Mouse (Mus musculus): ENCODE measurements at regions not wholly inside any gene's neighbourhood (a gene's known extent, or its start where the extent isn't known, plus 50 kb on each side); places are given as distances from the start of the nearest gene placed in this dataset.

DNA sequence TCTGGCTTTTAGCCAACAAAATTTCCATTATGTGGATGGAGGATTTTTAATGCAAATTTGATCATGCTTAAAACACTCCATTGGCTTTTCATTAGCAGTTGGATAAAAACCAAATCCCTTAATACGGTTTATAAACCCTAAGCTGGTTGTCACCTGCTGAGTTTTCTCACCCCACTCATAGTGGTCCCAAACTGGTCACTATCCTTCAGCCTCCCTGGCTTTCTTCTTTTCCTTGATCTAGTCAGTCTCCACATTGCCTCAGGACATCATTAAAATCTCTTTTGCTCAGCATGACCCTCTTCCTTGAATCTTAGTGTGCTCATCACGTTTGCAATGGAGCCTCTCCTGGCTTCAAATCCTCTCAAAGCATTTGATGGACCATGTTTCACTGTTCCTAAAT, 340.9 kb upstream of the Cntn3 start:
- DNase-seq: no peak
- intact Hi-C loops (cut with DNase I): no loop called here

DNA sequence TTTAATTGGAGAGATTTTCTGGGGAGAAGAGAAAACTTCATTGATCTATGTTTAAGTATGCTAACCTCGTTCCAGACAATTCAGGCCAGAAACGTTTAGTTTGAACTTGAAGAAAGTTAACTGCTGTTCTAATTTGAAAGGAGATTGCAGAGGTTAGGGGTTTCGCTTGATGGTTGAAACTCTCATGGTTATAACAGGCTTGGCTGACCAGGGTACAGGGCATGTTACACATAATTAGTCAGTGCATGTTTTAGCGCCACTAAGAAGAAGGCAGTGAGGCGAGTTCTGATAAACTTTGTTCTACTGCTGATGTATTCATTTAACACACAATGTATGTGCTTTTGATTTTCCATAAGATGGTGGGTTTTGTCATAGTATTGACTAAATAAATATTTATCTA, 331.1 kb upstream of the Cntn3 start:
- DNase-seq: no peak
- intact Hi-C loops (cut with DNase I): no loop called here

DNA sequence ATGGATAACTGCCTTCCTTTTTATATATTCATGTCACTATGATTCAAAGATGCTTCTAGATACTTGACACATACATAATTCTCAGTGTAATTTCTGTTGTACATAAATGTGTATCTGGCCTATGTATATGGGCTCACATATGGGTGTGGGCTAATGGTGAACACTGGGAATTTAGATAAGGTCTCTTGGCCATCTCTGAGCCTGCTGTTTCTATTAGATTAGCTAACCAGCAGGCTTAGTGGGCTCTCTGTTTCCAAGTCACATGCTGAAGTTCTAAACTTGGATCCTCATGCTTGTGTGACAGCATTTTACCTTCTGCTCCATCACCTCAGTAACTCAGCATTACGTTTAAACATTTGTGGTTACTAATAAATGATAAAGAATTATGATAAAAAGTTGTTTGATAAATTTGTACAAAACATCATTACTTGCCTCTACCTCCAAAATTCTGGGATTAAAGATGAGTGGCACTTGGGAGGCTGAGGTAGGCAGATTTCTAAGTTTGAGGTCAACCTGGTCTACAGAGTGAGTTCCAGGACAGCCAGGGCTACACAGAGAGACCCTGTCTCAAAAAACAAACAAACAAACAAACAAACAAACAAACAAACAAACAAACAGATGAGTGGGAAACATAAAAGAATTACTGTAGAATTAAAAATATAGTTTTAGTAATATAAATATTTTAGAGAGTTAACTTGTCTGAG, 327.7 kb upstream of the Cntn3 start:
- no peak for DNase-seq
- intact Hi-C loops (cut with DNase I): no loop called here

DNA sequence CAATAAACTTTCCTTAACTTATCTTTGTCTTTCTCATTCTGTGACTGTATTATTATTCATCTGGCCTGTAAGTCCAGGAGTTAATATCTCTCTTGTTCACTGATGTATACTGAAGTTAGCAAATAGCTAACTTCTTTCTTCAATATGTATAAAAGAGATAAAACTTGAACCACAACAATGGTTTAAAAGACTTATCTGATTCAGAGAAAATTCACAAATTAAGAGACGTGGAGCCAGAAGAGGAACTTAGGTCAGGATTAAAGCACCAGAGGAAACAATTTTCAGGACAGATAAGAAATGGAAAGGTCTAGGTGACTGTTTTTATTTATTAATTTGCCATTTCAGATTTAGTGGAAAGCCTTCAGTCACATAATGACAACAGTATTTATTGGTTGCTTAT, 295.5 kb upstream of the Cntn3 start:
- no peak for DNase-seq
- intact Hi-C loops (cut with DNase I): no loop called here

DNA sequence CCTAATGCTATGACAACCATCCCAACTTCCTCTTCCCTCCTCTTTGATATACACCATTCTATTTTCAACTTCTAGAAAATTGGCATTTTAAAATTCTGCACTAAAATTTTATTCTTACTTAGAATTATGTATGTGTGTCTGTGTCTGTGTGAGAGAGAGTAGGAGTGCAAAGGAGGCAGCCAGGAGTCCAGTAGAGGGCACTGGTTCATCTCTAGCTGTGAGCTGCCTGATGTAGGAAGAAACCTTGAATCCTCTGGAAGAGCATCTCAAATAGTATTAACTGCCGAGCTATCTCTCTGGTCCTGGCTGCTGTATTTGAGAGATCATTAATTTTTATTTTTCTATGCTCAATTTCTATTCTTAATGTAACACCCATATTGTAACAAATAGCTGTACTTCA, 271.6 kb upstream of the Cntn3 start:
- intact Hi-C loops (cut with DNase I): loop anchor here (10.0 kb wide), 1 partner anchor 360 kb away; no protein-coding TSS in a partner anchor
- DNase-seq: peak; percentile 4

DNA sequence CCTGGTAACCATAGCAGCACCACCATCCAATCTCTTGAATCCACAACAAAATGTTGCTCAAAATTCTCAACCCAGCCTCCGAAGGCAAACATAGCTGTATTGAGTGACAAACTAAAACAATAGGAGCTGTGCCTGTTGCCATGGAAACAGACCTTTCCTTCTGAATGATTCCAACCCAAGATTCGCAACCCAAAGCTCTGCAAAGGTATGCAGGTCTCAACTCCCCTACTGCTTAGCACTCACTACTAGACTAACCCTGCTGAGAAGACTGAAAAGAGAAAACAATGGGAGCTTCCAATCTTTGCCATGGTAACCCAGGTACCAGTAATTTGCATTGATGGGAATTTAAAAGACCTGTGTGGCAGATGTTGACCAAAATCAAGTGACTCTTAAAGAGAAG, 260.2 kb upstream of the Cntn3 start:
- intact Hi-C loops (cut with DNase I): no loop called here

More for the DNA sequence above, 260.2 kb upstream of the Cntn3 start:
- DNase-seq: no peak
